In genomic region chr17:13761179-13761913, GRCm38 (mm10) we compare ENCODE assay signal across 8 mouse cellular contexts. TPM values are rescaled to one million over a fixed set of nuclear protein-coding genes. Genes with fewer than 3 reads are reported as not detected.
DNase-seq lines count a peak whose midpoint lies in the region; ATAC-seq lines count a peak whose summit lies in the region.

TSS of gene Tcte2 (minus strand) at chr17:13761825.

- WGBS in hindbrain, embryonic 14.5 days = under 1% methylated on average over 70 of the region's 74 CpGs
- under 1% methylated on average over 74 of the region's 74 CpGs for WGBS in stomach, embryonic 16.5 days

- H3K4me1 ChIP-seq in megakaryocyte, embryonic 14.5 days = peaks cover 16% of the 10 kb centered on the region
- H3K4me1 ChIP-seq in hindbrain, embryonic 14.5 days (replicated peaks; ENCODE audit: control insufficient read depth, insufficient read depth, low read length) = peaks cover 38% of the 10 kb centered on the region
- H3K4me1 ChIP-seq in stomach, embryonic 16.5 days (ENCODE audit: control insufficient read depth, insufficient read depth, low read length) = peaks cover 8% of the 10 kb centered on the region; the same call in 1 of the 2 replicates

- no peaks in the 10 kb centered on the region for H3K9me3 ChIP-seq in megakaryocyte, embryonic 14.5 days
- H3K9me3 ChIP-seq in hindbrain, embryonic 14.5 days (ENCODE audit: control insufficient read depth, low read length) = no peaks in the 10 kb centered on the region
- no peaks in the 10 kb centered on the region for H3K9me3 ChIP-seq in stomach, embryonic 16.5 days (replicated peaks; ENCODE audit: control insufficient read depth, low read length)

- peak within 1 kb of the TSS; percentile 92 for H3K4me3 ChIP-seq in megakaryocyte, embryonic 14.5 days (replicated peaks)
- H3K4me3 ChIP-seq in hindbrain, embryonic 14.5 days (replicated peaks; ENCODE audit: low read length) = peak within 1 kb of the TSS; percentile 95
- peak within 1 kb of the TSS; percentile 85 for H3K4me3 ChIP-seq in stomach, embryonic 16.5 days (replicated peaks; ENCODE audit: low read length)

- peak within 1 kb of the TSS; percentile 96 for H3K27ac ChIP-seq in hindbrain, embryonic 14.5 days
- H3K27ac ChIP-seq in stomach, embryonic 16.5 days (ENCODE audit: low read length) = peak within 1 kb of the TSS; percentile 88

- H3K27me3 ChIP-seq in megakaryocyte, embryonic 14.5 days (replicated peaks) = peaks cover 68% of the 10 kb centered on the region
- H3K27me3 ChIP-seq in hindbrain, embryonic 14.5 days (ENCODE audit: control insufficient read depth, insufficient read depth, low read length) = no peaks in the 10 kb centered on the region
- H3K27me3 ChIP-seq in stomach, embryonic 16.5 days (ENCODE audit: control insufficient read depth, insufficient read depth, low read length) = no peaks in the 10 kb centered on the region

- H3K9ac ChIP-seq in hindbrain, embryonic 14.5 days = peak within 1 kb of the TSS; percentile 91
- peak within 1 kb of the TSS; percentile 92 for H3K9ac ChIP-seq in stomach, embryonic 16.5 days (ENCODE audit: low read length)

- no peak for ATAC-seq in megakaryocyte, adult 5-6 weeks (ENCODE audit: poor library complexity, severe bottlenecking)
- ATAC-seq in hindbrain, embryonic 14.5 days (ENCODE audit: low FRiP score) = peak; percentile 23
- 0 out of 2 replicates have a peak, but pooled peaks have one; percentile 17 for ATAC-seq in stomach, embryonic 16.5 days (ENCODE audit: insufficient read depth, low FRiP score)

- H3K4me2 ChIP-seq in hindbrain, embryonic 14.5 days (replicated peaks) = peak within 1 kb of the TSS; percentile 77
- peak within 1 kb of the TSS; percentile 96 for H3K4me2 ChIP-seq in stomach, embryonic 16.5 days (ENCODE audit: low read depth, low read length)

- no peaks in the 10 kb centered on the region for H3K36me3 ChIP-seq in megakaryocyte, embryonic 14.5 days (replicated peaks; ENCODE audit: low read length)
- H3K36me3 ChIP-seq in hindbrain, embryonic 14.5 days (replicated peaks; ENCODE audit: control insufficient read depth, insufficient read depth) = no peaks in the 10 kb centered on the region
- no peaks in the 10 kb centered on the region for H3K36me3 ChIP-seq in stomach, embryonic 16.5 days (ENCODE audit: control insufficient read depth, insufficient read depth, low read length)

- DNase-seq in cerebellum, adult 8-10 months = peak; percentile 62
- peak in 1 of 2 experiments; percentile 48 for DNase-seq in frontal cortex, adult 2 months (ENCODE audit: extremely low spot score in 1 of 2, low spot score in 1 of 2)
- DNase-seq in hindbrain, embryonic 14.5 days (ENCODE audit: low spot score) = no peak
- peak; percentile 50 to 54 for DNase-seq in left cerebral cortex, adult 8-10 months (ENCODE audit: low spot score in 2 of 2)
- peak; percentile 51 for DNase-seq in mesoderm, embryonic 11.5 days (ENCODE audit: low read depth, low spot score)

RNA-seq across cellular contexts. Expression of gene Tcte2, which starts in this region (rescaled TPM):
- polyA plus RNA-seq in megakaryocyte, embryonic 14.5 days (2012; ENCODE audit: insufficient read depth, low replicate concordance) = not detected in 2 replicates
- not detected in 2 replicates for total RNA-seq in megakaryocyte, adult 5-6 weeks (2015)
- total RNA-seq in megakaryocyte, adult 5-6 weeks (2017) = not detected in 2 replicates
- polyA plus RNA-seq in frontal cortex, adult 2 months (2012; rRNA removed) = 12.6 and 14.0 TPM in 2 replicates
- polyA plus RNA-seq in hindbrain, embryonic 14.5 days (2014; fragmentation: Nextera tagmentation; extraction: Ambion mirVana) = 17.1 and 20.3 TPM in 2 replicates
- 10 to 100 TPM; 17.3 to 21.4 (median 19.7) TPM for total RNA-seq in left cerebral cortex, adult 8-10 months (2022)
- 5.9 and 6.2 TPM in 2 replicates for polyA plus RNA-seq in stomach, embryonic 16.5 days (2015; fragmentation: Nextera tagmentation; extraction: Ambion mirVana)

Comparison
In these comparisons a context has a peak if more than half of its experiments do, and no peak if none do; other contexts are left out.
1. RNA of gene Tcte2 (total RNA-seq): 17.3 to 21.4 TPM in left cerebral cortex, adult 8-10 months; not detected in megakaryocyte, adult 5-6 weeks; every median in the first group is over 10 times any median in the second.
2. Peak in every context shown above with its lines, with median percentiles within 50 percentile points of each other: H3K4me3 ChIP-seq.